Mouse (Mus musculus): ENCODE data around the gene Osbpl9. TPM values are rescaled to one million over a fixed set of nuclear protein-coding genes. Genes with fewer than 3 reads are reported as not detected.

The Osbpl9 gene
- total and polyA plus RNA-seq, 3 experiments = 91.6 to 102 (median 92.3) TPM

DNA sequence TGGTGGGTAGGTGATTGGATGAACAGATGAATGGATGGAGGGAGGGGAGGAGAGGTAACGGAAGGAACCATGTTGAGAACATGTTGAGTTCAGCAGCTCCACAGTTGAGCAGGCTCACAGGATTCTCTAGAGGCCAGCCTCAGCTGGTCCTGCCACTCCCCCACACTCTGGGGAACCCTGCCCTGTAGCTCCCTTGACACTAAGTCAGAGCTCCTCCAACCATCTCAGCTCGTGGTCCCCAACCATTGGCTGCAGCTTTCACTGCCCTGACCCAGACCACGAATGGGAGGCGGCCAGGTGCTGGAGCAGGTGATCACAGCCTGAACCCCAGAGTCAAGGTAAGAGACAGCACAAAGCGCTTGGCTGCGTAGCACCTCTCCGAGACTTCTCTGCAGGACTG lies 15.9 kb upstream of the Osbpl9 start:
- no peak for TF ChIP-seq POLR2A (IDR thresholded peaks at IDR 0.05; ENCODE audit: insufficient read depth, low read depth, low read length)
- no peak for TF ChIP-seq CTCF (IDR thresholded peaks at IDR 0.05)
- no peak for TF ChIP-seq EP300 (IDR thresholded peaks at IDR 0.05; ENCODE audit: insufficient read depth, low read depth, low read length)
- DNase-seq = no peak
- WGBS = 76% methylated on average over 7 of the region's 7 CpGs
- Histone ChIP-seq H3K9ac (ENCODE audit: low read depth, low read length) (no peak overlapping the region), H3K27ac (no peak overlapping the region), H3K36me3 (ENCODE audit: control insufficient read depth, insufficient read depth, low read length) (no peaks in the 10 kb centered on the region), H3K79me2 (replicated peaks; ENCODE audit: control insufficient read depth, insufficient read depth, low read length) (no peaks in the 10 kb centered on the region), H3K27me3 (ENCODE audit: control insufficient read depth, insufficient read depth, low read length) (no peaks in the 10 kb centered on the region), H3K4me1 (ENCODE audit: control insufficient read depth, insufficient read depth, low read length) (no peaks in the 10 kb centered on the region), H3K4me3 (no peak overlapping the region)
- intact Hi-C loops (cut with DNase I) = no loop called here

DNA sequence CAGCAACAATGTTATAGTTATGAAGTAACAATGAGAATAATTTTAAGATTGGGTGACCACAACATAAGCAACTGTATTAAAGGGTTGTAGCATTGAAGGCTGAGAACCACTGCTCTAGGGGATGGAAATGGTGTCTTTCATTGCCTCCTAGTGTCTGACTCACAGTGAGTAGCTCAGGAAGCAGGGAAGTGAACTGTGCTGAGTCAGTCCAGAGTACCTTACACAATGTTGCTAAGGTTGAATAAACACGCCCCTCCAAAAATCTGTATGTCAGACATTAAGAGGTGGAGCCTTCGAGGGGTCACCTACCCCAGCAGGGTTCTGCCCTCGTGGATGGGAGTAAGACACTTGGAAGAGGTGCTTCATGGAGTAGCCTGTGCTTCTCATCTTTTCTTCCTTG lies 11.9 kb upstream of the Osbpl9 start:
- intact Hi-C loops (cut with DNase I) = no loop called here
- no peaks in the 10 kb centered on the region for H3K27me3 ChIP-seq (ENCODE audit: control insufficient read depth, insufficient read depth, low read length)
- no peaks in the 10 kb centered on the region for H3K36me3 ChIP-seq (ENCODE audit: control insufficient read depth, insufficient read depth, low read length)
- no peak for DNase-seq
- peaks cover 6% of the 10 kb centered on the region; the same call in 1 of the 2 replicates for H3K4me1 ChIP-seq (ENCODE audit: control insufficient read depth, insufficient read depth, low read length)
- H3K27ac ChIP-seq = no peak overlapping the region
- 81% methylated on average over 3 of the region's 3 CpGs for WGBS
- TF ChIP-seq EP300 (IDR thresholded peaks at IDR 0.05; ENCODE audit: insufficient read depth, low read depth, low read length) (no peak), POLR2A (IDR thresholded peaks at IDR 0.05; ENCODE audit: insufficient read depth, low read depth, low read length) (no peak), CTCF (IDR thresholded peaks at IDR 0.05) (no peak)
- no peak overlapping the region for H3K9ac ChIP-seq (ENCODE audit: low read depth, low read length)
- H3K4me3 ChIP-seq = no peak overlapping the region
- no peaks in the 10 kb centered on the region for H3K79me2 ChIP-seq (replicated peaks; ENCODE audit: control insufficient read depth, insufficient read depth, low read length)

DNA sequence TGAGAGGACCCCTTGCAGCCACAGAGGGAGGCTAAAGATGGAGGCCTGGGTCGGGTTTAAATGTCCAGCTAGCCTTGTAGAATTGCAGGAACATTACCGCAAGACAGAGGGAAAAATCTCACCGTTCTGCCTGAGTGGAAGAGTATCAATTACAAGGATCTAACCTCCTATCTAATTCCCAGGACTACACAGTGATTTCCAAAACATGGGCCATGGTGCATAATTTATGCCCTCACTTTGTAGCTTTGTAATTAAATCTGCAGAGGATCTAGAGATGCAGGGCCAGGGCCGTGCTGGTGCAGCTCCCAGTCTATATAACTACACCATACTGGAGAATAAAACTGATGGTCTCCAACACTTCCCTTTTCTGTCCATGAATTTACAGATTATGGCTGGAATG lies 8.8 kb upstream of the Osbpl9 start:
- H3K79me2 ChIP-seq (replicated peaks; ENCODE audit: control insufficient read depth, insufficient read depth, low read length) = no peaks in the 10 kb centered on the region
- no peak overlapping the region for H3K4me3 ChIP-seq
- no peaks in the 10 kb centered on the region for H3K27me3 ChIP-seq (ENCODE audit: control insufficient read depth, insufficient read depth, low read length)
- 82% methylated on average over 4 of the region's 4 CpGs for WGBS
- H3K27ac ChIP-seq = peak overlapping the region; percentile 40
- no peak for DNase-seq
- peaks cover 6% of the 10 kb centered on the region; the same call in 1 of the 2 replicates for H3K4me1 ChIP-seq (ENCODE audit: control insufficient read depth, insufficient read depth, low read length)
- no peak for TF ChIP-seq EP300 (IDR thresholded peaks at IDR 0.05; ENCODE audit: insufficient read depth, low read depth, low read length)
- TF ChIP-seq POLR2A (IDR thresholded peaks at IDR 0.05; ENCODE audit: insufficient read depth, low read depth, low read length) = no peak
- no peak for TF ChIP-seq CTCF (IDR thresholded peaks at IDR 0.05)
- no peak overlapping the region for H3K9ac ChIP-seq (ENCODE audit: low read depth, low read length)
- H3K36me3 ChIP-seq (ENCODE audit: control insufficient read depth, insufficient read depth, low read length) = no peaks in the 10 kb centered on the region
- intact Hi-C loops (cut with DNase I) = no loop called here

DNA sequence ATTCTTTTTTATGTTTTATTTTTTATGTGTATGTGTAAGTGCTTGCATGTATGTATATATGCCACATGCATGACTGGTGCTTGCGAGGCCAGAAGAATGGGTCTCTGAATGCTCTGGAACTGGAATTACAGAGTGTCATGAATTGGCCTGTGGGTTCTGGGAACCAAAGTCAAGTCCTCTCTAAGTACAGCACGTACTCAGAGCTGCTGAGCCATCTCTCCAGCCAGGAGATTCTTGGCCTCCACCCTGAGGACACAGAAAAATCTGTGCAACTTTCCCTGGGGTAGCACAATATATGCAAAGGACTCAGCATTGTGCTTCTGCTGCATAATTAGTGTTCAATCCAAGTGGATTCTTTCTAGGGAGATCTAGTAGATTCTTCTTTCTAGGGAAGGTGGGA lies 8.2 kb upstream of the Osbpl9 start:
- H3K4me1 ChIP-seq (ENCODE audit: control insufficient read depth, insufficient read depth, low read length) = peaks cover 6% of the 10 kb centered on the region; the same call in 1 of the 2 replicates
- H3K9ac ChIP-seq (ENCODE audit: low read depth, low read length) = no peak overlapping the region
- peak overlapping the region; percentile 40 for H3K27ac ChIP-seq
- no peak for TF ChIP-seq EP300 (IDR thresholded peaks at IDR 0.05; ENCODE audit: insufficient read depth, low read depth, low read length)
- no peak for TF ChIP-seq CTCF (IDR thresholded peaks at IDR 0.05)
- TF ChIP-seq POLR2A (IDR thresholded peaks at IDR 0.05; ENCODE audit: insufficient read depth, low read depth, low read length) = no peak
- intact Hi-C loops (cut with DNase I) = no loop called here
- 51% methylated on average over 2 of the region's 2 CpGs for WGBS
- no peak overlapping the region for H3K4me3 ChIP-seq
- H3K36me3 ChIP-seq (ENCODE audit: control insufficient read depth, insufficient read depth, low read length) = no peaks in the 10 kb centered on the region
- no peaks in the 10 kb centered on the region for H3K27me3 ChIP-seq (ENCODE audit: control insufficient read depth, insufficient read depth, low read length)
- H3K79me2 ChIP-seq (replicated peaks; ENCODE audit: control insufficient read depth, insufficient read depth, low read length) = no peaks in the 10 kb centered on the region
- DNase-seq = peak; percentile 33 to 51

DNA sequence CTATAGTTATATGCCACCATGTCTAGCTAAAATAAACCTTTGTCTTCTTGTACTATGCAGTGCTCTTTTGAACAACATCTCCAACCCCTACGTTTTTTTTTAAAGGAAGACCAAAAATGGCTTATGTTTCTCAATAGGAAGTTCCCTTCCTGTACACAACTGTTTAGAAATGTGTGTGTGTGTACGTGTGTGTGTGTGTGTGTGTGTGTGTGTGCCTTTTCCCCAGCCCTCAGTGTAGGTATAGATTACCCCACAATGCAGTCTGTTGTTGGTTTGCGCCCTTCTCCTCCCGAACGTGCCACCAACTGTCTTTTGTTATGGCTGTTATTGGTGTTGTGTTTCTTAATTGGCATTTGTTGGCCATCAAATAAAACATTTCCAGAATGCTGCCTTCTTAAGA lies 5.5 kb upstream of the Osbpl9 start:
- intact Hi-C loops (cut with DNase I) = no loop called here
- Histone ChIP-seq H3K36me3 (ENCODE audit: control insufficient read depth, insufficient read depth, low read length) (no peaks in the 10 kb centered on the region), H3K4me1 (ENCODE audit: control insufficient read depth, insufficient read depth, low read length) (peaks cover 7% of the 10 kb centered on the region), H3K27ac (no peak overlapping the region), H3K9ac (ENCODE audit: low read depth, low read length) (no peak overlapping the region), H3K27me3 (ENCODE audit: control insufficient read depth, insufficient read depth, low read length) (no peaks in the 10 kb centered on the region), H3K79me2 (replicated peaks; ENCODE audit: control insufficient read depth, insufficient read depth, low read length) (no peaks in the 10 kb centered on the region), H3K4me3 (no peak overlapping the region)
- WGBS = 71% methylated on average over 5 of the region's 5 CpGs
- TF ChIP-seq CTCF (IDR thresholded peaks at IDR 0.05) (no peak), POLR2A (IDR thresholded peaks at IDR 0.05; ENCODE audit: insufficient read depth, low read depth, low read length) (no peak), EP300 (IDR thresholded peaks at IDR 0.05; ENCODE audit: insufficient read depth, low read depth, low read length) (no peak)
- no peak for DNase-seq

DNA sequence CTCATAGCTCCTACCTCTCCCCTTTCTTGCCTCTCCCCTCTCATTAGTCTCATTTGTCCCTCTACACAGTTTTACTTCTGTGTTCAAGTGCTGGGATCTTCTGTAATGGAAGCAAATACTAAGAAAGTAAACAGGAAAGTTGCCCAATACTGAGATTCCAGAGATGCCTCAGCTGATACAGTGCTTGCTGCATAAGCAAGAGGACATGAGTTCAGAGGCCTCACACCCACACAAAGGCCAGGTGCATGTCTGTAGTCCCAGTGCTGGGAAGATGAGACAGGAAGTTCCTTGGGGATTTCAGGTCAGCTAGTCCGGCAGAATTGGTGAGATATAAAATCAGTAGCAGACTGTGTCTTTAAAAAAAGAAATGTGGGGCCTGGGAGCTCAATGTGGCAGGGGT lies 2.3 kb upstream of the Osbpl9 start:
- Histone ChIP-seq H3K9ac (ENCODE audit: low read depth, low read length) (no peak overlapping the region), H3K36me3 (ENCODE audit: control insufficient read depth, insufficient read depth, low read length) (0 out of 2 replicates have a peak, but pooled peaks cover under 1% of the 10 kb centered on the region), H3K4me1 (ENCODE audit: control insufficient read depth, insufficient read depth, low read length) (peaks cover 1% of the 10 kb centered on the region), H3K4me3 (no peak overlapping the region), H3K79me2 (replicated peaks; ENCODE audit: control insufficient read depth, insufficient read depth, low read length) (no peaks in the 10 kb centered on the region), H3K27ac (no peak overlapping the region), H3K27me3 (ENCODE audit: control insufficient read depth, insufficient read depth, low read length) (no peaks in the 10 kb centered on the region)
- TF ChIP-seq POLR2A (IDR thresholded peaks at IDR 0.05; ENCODE audit: insufficient read depth, low read depth, low read length) (no peak), EP300 (IDR thresholded peaks at IDR 0.05; ENCODE audit: insufficient read depth, low read depth, low read length) (no peak), CTCF (IDR thresholded peaks at IDR 0.05) (no peak)
- intact Hi-C loops (cut with DNase I) = no loop called here
- no peak for DNase-seq
- 44% methylated on average over 1 of the region's 1 CpGs for WGBS
